Mouse (Mus musculus) cerebellum, adult 11 months (tissue): ENCODE results near the gene Prss45.
"Not testable (repeated sequence)": the region's sequence is repeated elsewhere in the genome, so short reads cannot be mapped to it uniquely, and the experiment has no call there.

Source experiments
- DNase-seq: peaks from one replicate; pipeline ENCODE4 v3.0.0; 2022

Prss45 gene

GRCm38 (mm10) chr9:110834411-110834810 is at the start of gene Prss45:
Prss45 (plus strand) TSS chr9:110834588.
- DNase-seq: no peak

GRCm38 (mm10) chr9:110788169-110788568 is 46.2 kb upstream of the Prss45 start:
- no peak for DNase-seq

- DNase-seq: no peak
Observed at GRCm38 (mm10) chr9:110790462-110790861, 43.9 kb upstream of the Prss45 start.

GRCm38 (mm10) chr9:110797013-110797412 is 37.4 kb upstream of the Prss45 start:
- DNase-seq: no peak

GRCm38 (mm10) chr9:110797866-110798265 is 36.5 kb upstream of the Prss45 start, which contains the start of gene Prss42:
Prss42 (plus strand) TSS chr9:110798166.
- no peak for DNase-seq

GRCm38 (mm10) chr9:110800834-110801479 is 33.4 kb upstream of the Prss45 start:
- DNase-seq: no peak

GRCm38 (mm10) chr9:110803294-110803693 is 31.1 kb upstream of the Prss45 start:
- DNase-seq: no peak

- no peak for DNase-seq
Observed at GRCm38 (mm10) chr9:110810051-110810450, 24.3 kb upstream of the Prss45 start.

GRCm38 (mm10) chr9:110813789-110814188 is 20.6 kb upstream of the Prss45 start, which contains the start of gene Prss44:
Prss44 (plus strand) TSS chr9:110813994.
- DNase-seq: no peak

- not testable (repeated sequence) for DNase-seq
Observed at GRCm38 (mm10) chr9:110820546-110820945, 13.8 kb upstream of the Prss45 start.

- DNase-seq: no peak
Observed at GRCm38 (mm10) chr9:110821436-110821835, 13.0 kb upstream of the Prss45 start.

- no peak for DNase-seq
Observed at GRCm38 (mm10) chr9:110825426-110825825, 9.0 kb upstream of the Prss45 start.

GRCm38 (mm10) chr9:110825832-110826231 is 8.6 kb upstream of the Prss45 start:
- no peak for DNase-seq

GRCm38 (mm10) chr9:110826390-110826789 is 8.0 kb upstream of the Prss45 start, which contains the start of gene Prss43:
Prss43 (plus strand) TSS chr9:110826690.
- no peak for DNase-seq

GRCm38 (mm10) chr9:110833021-110833420 is 1.4 kb upstream of the Prss45 start:
- no peak for DNase-seq

GRCm38 (mm10) chr9:110834961-110835360 is 573 bp downstream of the Prss45 start:
- DNase-seq: no peak

- DNase-seq: no peak
Observed at GRCm38 (mm10) chr9:110836112-110836511, 1.7 kb downstream of the Prss45 start.

- DNase-seq: no peak
Observed at GRCm38 (mm10) chr9:110840905-110841304, 6.5 kb downstream of the Prss45 start.

- no peak for DNase-seq
Observed at GRCm38 (mm10) chr9:110841438-110841837, 7.0 kb downstream of the Prss45 start.

- no peak for DNase-seq
Observed at GRCm38 (mm10) chr9:110844206-110844605, 9.8 kb downstream of the Prss45 start, which contains the start of gene Prss46. Prss46 (plus strand) TSS chr9:110844506.

GRCm38 (mm10) chr9:110849162-110849561 is 14.8 kb downstream of the Prss45 start:
- no peak for DNase-seq

GRCm38 (mm10) chr9:110855903-110856302 is 21.5 kb downstream of the Prss45 start:
- no peak for DNase-seq

GRCm38 (mm10) chr9:110856920-110857319 is 22.5 kb downstream of the Prss45 start:
- no peak for DNase-seq

- DNase-seq: no peak
Observed at GRCm38 (mm10) chr9:110857781-110858472, 23.5 kb downstream of the Prss45 start, which contains the start of gene Prss50. Prss50 (plus strand) TSS chr9:110857967.
